Mouse (Mus musculus): ENCODE measurements around the gene Gimap9. TPM values are rescaled to one million over a fixed set of nuclear protein-coding genes. Genes with fewer than 3 reads are reported as not detected.

Gimap9 gene
- polyA plus RNA-seq, 1 experiment from 2014 or later: 4.0 TPM

DNA sequence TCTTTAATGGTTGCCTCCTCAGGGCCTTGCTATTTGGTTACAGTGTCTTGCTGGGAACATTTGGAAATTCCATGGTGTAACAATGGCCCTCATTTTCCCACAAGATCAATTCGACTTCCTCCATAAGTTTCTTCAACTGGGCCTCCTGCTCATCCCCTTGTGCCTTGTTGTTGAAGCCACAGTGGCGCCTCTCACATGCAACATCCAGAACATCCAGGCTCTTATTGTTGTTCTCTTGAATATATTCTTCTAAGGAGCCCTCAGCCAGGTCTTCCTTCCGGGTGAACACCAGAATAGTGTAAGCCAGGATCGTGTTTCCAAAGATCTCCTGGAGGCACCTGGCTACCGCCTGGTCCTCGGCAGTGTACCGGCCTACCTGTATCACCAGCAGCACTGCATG lies 26.2 kb downstream of the Gimap9 start:
- Histone ChIP-seq H3K9me3 (no peaks in the 10 kb centered on the region), H3K36me3 (replicated peaks) (no peaks in the 10 kb centered on the region), H3K4me1 (peaks cover 7% of the 10 kb centered on the region; the same call in 1 of the 2 replicates), H3K27me3 (ENCODE audit: poor library complexity, severe bottlenecking) (no peaks in the 10 kb centered on the region), H3K4me3 (no peak overlapping the region), H3K27ac (no peak overlapping the region)
- DNase-seq (ENCODE audit: extremely low spot score, low spot score): no peak
- 87% methylated on average over 7 of the region's 7 CpGs for WGBS

DNA sequence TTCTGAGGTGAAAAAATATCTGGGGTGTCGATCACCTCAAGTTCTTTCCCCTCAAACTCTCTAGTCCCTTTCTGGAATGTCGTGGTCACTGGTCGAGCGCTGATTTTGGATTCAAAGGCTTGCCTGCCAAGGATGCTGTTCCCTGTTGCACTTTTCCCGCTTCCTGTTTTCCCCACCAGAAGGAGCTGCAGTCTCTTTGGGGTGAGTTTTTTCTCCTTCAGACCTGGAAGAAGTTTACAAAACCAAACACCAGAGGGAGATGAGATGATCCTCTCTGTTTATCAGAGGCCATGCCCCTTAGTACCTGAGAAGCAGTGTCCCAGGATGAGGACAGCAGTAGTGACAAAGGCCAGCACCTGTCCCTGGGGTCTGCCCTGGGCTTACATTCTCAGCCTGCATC lies 26.7 kb downstream of the Gimap9 start:
- DNase-seq (ENCODE audit: extremely low spot score, low spot score): no peak
- no peak overlapping the region for H3K27ac ChIP-seq
- H3K27me3 ChIP-seq (ENCODE audit: poor library complexity, severe bottlenecking): no peaks in the 10 kb centered on the region
- H3K9me3 ChIP-seq: no peaks in the 10 kb centered on the region
- H3K4me1 ChIP-seq: 0 out of 2 replicates have a peak, but pooled peaks cover 4% of the 10 kb centered on the region
- no peak overlapping the region for H3K4me3 ChIP-seq
- 74% methylated on average over 5 of the region's 5 CpGs for WGBS
- no peaks in the 10 kb centered on the region for H3K36me3 ChIP-seq (replicated peaks)

GRCm38 (mm10) chr6:48704146-48704545 lies 28.2 kb downstream of the Gimap9 start:
- Histone ChIP-seq H3K9me3 (no peaks in the 10 kb centered on the region), H3K4me1 (no peaks in the 10 kb centered on the region), H3K27ac (no peak overlapping the region), H3K4me3 (no peak overlapping the region), H3K36me3 (replicated peaks) (no peaks in the 10 kb centered on the region), H3K27me3 (ENCODE audit: poor library complexity, severe bottlenecking) (no peaks in the 10 kb centered on the region)
- DNase-seq (ENCODE audit: extremely low spot score, low spot score): no peak

DNA sequence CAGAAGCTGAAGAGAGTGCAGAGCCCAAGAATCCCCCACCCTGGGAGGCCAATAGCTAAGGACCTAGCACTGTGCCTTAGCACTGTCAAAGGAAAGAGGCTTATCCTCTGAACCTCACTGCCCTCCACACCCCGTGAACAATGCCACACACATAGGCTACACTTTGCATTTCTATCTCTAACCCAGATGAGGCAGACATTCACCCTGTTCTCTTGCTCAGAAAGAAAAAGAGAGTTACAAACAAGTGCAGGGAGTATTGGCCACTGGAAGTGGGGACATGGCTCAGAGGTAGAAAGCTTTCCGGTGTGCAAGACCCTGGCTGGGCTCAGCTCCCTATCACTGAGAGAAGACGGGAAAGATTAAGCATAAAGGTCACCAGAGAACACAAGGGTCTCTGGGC lies 30.2 kb downstream of the Gimap9 start:
- DNase-seq (ENCODE audit: extremely low spot score, low spot score): no peak
- no peaks in the 10 kb centered on the region for H3K4me1 ChIP-seq
- H3K27ac ChIP-seq: no peak overlapping the region
- H3K36me3 ChIP-seq (replicated peaks): no peaks in the 10 kb centered on the region
- H3K27me3 ChIP-seq (ENCODE audit: poor library complexity, severe bottlenecking): no peaks in the 10 kb centered on the region
- 47% methylated on average over 3 of the region's 3 CpGs for WGBS
- H3K9me3 ChIP-seq: no peaks in the 10 kb centered on the region
- no peak overlapping the region for H3K4me3 ChIP-seq

GRCm38 (mm10) chr6:48718455-48718854 lies 42.5 kb downstream of the Gimap9 start, which contains the start of the genes Gm28053 and Gimap7:
Gene Gm28053 (plus strand): TSS chr6:48718607.
Gene Gimap7 (plus strand): TSS chr6:48718621.
- 64% methylated on average over 2 of the region's 2 CpGs for whole genome bisulfite sequencing
- 0 out of 2 replicates have a peak, but pooled peaks cover 3% of the 10 kb centered on the region for H3K4me1 ChIP-seq
- no peak for DNase-seq (ENCODE audit: extremely low spot score, low spot score)

GRCm38 (mm10) chr6:48720326-48720725 lies 44.4 kb downstream of the Gimap9 start:
- WGBS: 90% methylated on average over 4 of the region's 4 CpGs

More at GRCm38 (mm10) chr6:48718455-48718854, 42.5 kb downstream of the Gimap9 start, which contains the start of the genes Gm28053 and Gimap7:
- Histone ChIP-seq H3K27me3 (ENCODE audit: poor library complexity, severe bottlenecking) (no peaks in the 10 kb centered on the region), H3K9me3 (no peaks in the 10 kb centered on the region), H3K36me3 (replicated peaks) (no peaks in the 10 kb centered on the region), H3K4me3 (no peak within 1 kb of the TSS), H3K27ac (no peak within 1 kb of the TSS)

DNA sequence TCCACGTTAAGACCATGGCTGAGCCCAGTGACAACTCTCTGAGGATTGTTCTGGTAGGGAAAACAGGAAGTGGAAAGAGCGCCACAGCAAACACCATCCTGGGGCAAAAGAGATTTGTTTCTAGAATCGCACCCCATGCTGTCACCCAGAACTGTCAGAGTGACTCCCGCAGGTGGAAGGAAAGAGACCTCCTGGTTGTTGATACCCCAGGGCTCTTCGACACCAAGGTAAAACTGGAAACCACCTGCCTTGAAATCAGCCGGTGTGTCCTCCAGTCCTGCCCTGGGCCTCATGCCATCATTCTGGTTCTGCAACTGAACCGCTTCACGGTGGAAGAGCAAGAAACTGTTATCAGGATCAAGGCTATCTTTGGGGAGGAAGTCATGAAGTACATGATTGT lies 47.5 kb downstream of the Gimap9 start:
- no peaks in the 10 kb centered on the region for H3K9me3 ChIP-seq
- H3K36me3 ChIP-seq (replicated peaks): no peaks in the 10 kb centered on the region
- 88% methylated on average over 8 of the region's 8 CpGs for WGBS
- no peaks in the 10 kb centered on the region for H3K27me3 ChIP-seq (ENCODE audit: poor library complexity, severe bottlenecking)
- peaks cover 14% of the 10 kb centered on the region for H3K4me1 ChIP-seq
- no peak overlapping the region for H3K27ac ChIP-seq
- DNase-seq (ENCODE audit: extremely low spot score, low spot score): no peak
- H3K4me3 ChIP-seq: no peak overlapping the region

More at GRCm38 (mm10) chr6:48720326-48720725, 44.4 kb downstream of the Gimap9 start:
- Histone ChIP-seq H3K27me3 (ENCODE audit: poor library complexity, severe bottlenecking) (no peaks in the 10 kb centered on the region), H3K4me3 (no peak overlapping the region), H3K9me3 (no peaks in the 10 kb centered on the region), H3K27ac (no peak overlapping the region), H3K4me1 (peaks cover 9% of the 10 kb centered on the region), H3K36me3 (replicated peaks) (no peaks in the 10 kb centered on the region)
- DNase-seq (ENCODE audit: extremely low spot score, low spot score): no peak

- DNase-seq (ENCODE audit: extremely low spot score, low spot score): no peak
- no peaks in the 10 kb centered on the region for H3K27me3 ChIP-seq (ENCODE audit: poor library complexity, severe bottlenecking)
- H3K27ac ChIP-seq: no peak overlapping the region
- no peaks in the 10 kb centered on the region for H3K36me3 ChIP-seq (replicated peaks)
- peaks cover 14% of the 10 kb centered on the region for H3K4me1 ChIP-seq
- H3K4me3 ChIP-seq: no peak overlapping the region
- 0% methylated on average over 1 of the region's 1 CpGs for WGBS
- no peaks in the 10 kb centered on the region for H3K9me3 ChIP-seq
Observed at GRCm38 (mm10) chr6:48725476-48725875, 49.5 kb downstream of the Gimap9 start.

DNA sequence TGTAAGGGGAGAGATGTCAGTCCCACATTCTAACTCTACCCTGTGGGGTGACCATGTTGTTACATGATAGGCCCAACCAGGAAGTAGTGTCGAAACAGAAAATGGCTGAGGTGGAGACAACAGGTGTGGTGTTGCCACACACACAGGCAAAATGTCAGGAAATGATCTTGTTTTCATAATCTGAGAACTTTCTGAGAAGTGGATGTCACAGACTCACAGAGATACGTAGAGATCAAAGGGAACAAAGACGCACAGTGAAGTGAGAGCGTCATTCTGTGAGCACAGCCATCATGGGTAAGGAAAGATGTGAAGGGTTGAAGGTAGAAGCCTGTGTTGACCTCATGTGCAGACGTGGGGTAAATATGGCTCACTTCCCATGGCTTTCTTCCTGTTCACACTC lies 51.8 kb downstream of the Gimap9 start:
- no peaks in the 10 kb centered on the region for H3K27me3 ChIP-seq (ENCODE audit: poor library complexity, severe bottlenecking)
- DNase-seq (ENCODE audit: extremely low spot score, low spot score): no peak
- peaks cover 14% of the 10 kb centered on the region for H3K4me1 ChIP-seq
- H3K4me3 ChIP-seq: no peak overlapping the region
- H3K27ac ChIP-seq: no peak overlapping the region
- 88% methylated on average over 5 of the region's 5 CpGs for WGBS
- no peaks in the 10 kb centered on the region for H3K36me3 ChIP-seq (replicated peaks)
- H3K9me3 ChIP-seq: no peaks in the 10 kb centered on the region

Other genes with a start within 250 kb of the Gimap9 start
- 12.9 and 13.1 TPM in 2 replicates for gene Zfp467, start 230.3 kb upstream of the Gimap9 start, polyA plus RNA-seq (2016; fragmentation: Nextera tagmentation; extraction: Ambion mirVana)
- gene Sspo, start 227.9 kb upstream of the Gimap9 start, polyA plus RNA-seq (2016; fragmentation: Nextera tagmentation; extraction: Ambion mirVana): 0.15 and 0.19 TPM in 2 replicates
- gene Atp6v0e2, start 138.5 kb upstream of the Gimap9 start, polyA plus RNA-seq (2016; fragmentation: Nextera tagmentation; extraction: Ambion mirVana): 43.4 and 44.0 TPM in 2 replicates
- gene Lrrc61, start 121.3 kb upstream of the Gimap9 start, polyA plus RNA-seq (2016; fragmentation: Nextera tagmentation; extraction: Ambion mirVana): 15.2 and 16.5 TPM in 2 replicates
- 0.30 and 0.41 TPM in 2 replicates for gene Rarres2, start 103.3 kb upstream of the Gimap9 start, polyA plus RNA-seq (2016; fragmentation: Nextera tagmentation; extraction: Ambion mirVana)
- not detected in 2 replicates for gene Gm45021, start 86.5 kb upstream of the Gimap9 start, polyA plus RNA-seq (2016; fragmentation: Nextera tagmentation; extraction: Ambion mirVana)
- 53.1 and 56.8 TPM in 2 replicates for gene Repin1, start 82.2 kb upstream of the Gimap9 start, polyA plus RNA-seq (2016; fragmentation: Nextera tagmentation; extraction: Ambion mirVana)
- gene Gm44965, start 82.2 kb upstream of the Gimap9 start, polyA plus RNA-seq (2016; fragmentation: Nextera tagmentation; extraction: Ambion mirVana): 1.2 and 2.3 TPM in 2 replicates
- 8.8 and 11.1 TPM in 2 replicates for gene Zfp775, start 74.1 kb upstream of the Gimap9 start, polyA plus RNA-seq (2016; fragmentation: Nextera tagmentation; extraction: Ambion mirVana)
- 0.46 and 0.83 TPM in 2 replicates for gene AI854703, start 49.4 kb upstream of the Gimap9 start, polyA plus RNA-seq (2016; fragmentation: Nextera tagmentation; extraction: Ambion mirVana)
- 0.31 and 0.33 TPM in 2 replicates for gene Gimap8, start 28.9 kb upstream of the Gimap9 start, polyA plus RNA-seq (2016; fragmentation: Nextera tagmentation; extraction: Ambion mirVana)
- gene Gimap4, start 8.4 kb downstream of the Gimap9 start, polyA plus RNA-seq (2016; fragmentation: Nextera tagmentation; extraction: Ambion mirVana): 5.9 and 6.8 TPM in 2 replicates
- 8.4 and 9.7 TPM in 2 replicates for gene Gimap6, start 32.1 kb downstream of the Gimap9 start, polyA plus RNA-seq (2016; fragmentation: Nextera tagmentation; extraction: Ambion mirVana)
- not detected in 2 replicates for gene Gm28053, start 42.5 kb downstream of the Gimap9 start, polyA plus RNA-seq (2016; fragmentation: Nextera tagmentation; extraction: Ambion mirVana)
- gene Gimap7, start 42.5 kb downstream of the Gimap9 start, polyA plus RNA-seq (2016; fragmentation: Nextera tagmentation; extraction: Ambion mirVana): not detected in 2 replicates
- 5.9 and 6.1 TPM in 2 replicates for gene Gimap1, start 62.9 kb downstream of the Gimap9 start, polyA plus RNA-seq (2016; fragmentation: Nextera tagmentation; extraction: Ambion mirVana)
- 0.62 and 1.0 TPM in 2 replicates for gene Gimap5, start 70.1 kb downstream of the Gimap9 start, polyA plus RNA-seq (2016; fragmentation: Nextera tagmentation; extraction: Ambion mirVana)
- gene Gimap3, start 94.7 kb downstream of the Gimap9 start, polyA plus RNA-seq (2016; fragmentation: Nextera tagmentation; extraction: Ambion mirVana): not detected in 2 replicates
- gene Tmem176a, start 164.8 kb downstream of the Gimap9 start, polyA plus RNA-seq (2016; fragmentation: Nextera tagmentation; extraction: Ambion mirVana): 7.4 and 10.3 TPM in 2 replicates
- gene Tmem176b, start 165.4 kb downstream of the Gimap9 start, polyA plus RNA-seq (2016; fragmentation: Nextera tagmentation; extraction: Ambion mirVana): 19.8 and 25.4 TPM in 2 replicates
- 0.05 TPM in 1 of 2 replicates, not detected in the other for gene Aoc1, start 196.8 kb downstream of the Gimap9 start, polyA plus RNA-seq (2016; fragmentation: Nextera tagmentation; extraction: Ambion mirVana)